In genomic region chr10:8851625-8852024, GRCm38 (mm10) we compare ENCODE assay signal across 16 mouse cellular contexts.
"Had no signal": no experiment of that assay in that cellular context is flagged by ENCODE, and none has a peak within 500 bp of the region (broad histone marks: within the 10 kb centered on the region; RNA-seq: fewer than 3 reads in every experiment).

No protein-coding gene starts in this region.

- H3K9ac ChIP-seq: liver, postnatal 0 days; midbrain, embryonic 13.5 days; midbrain, embryonic 15.5 days; neural tube, embryonic 12.5 days; stomach, embryonic 15.5 days had no signal

- ATAC-seq: liver, postnatal 0 days; midbrain, embryonic 13.5 days had no signal

- H3K9me3 ChIP-seq: midbrain, embryonic 13.5 days; midbrain, embryonic 15.5 days; neural tube, embryonic 12.5 days; stomach, embryonic 15.5 days had no signal

- DNase-seq: liver, postnatal 0 days; lung, adult 2 months; lung, postnatal 10 days; lung, postnatal 36 days; right cerebral cortex, postnatal 14 days; thymus, adult 2 months; thymus, postnatal 25 days; thymus, postnatal 4 days had no signal

- H3K27ac ChIP-seq: macrophage; midbrain, embryonic 13.5 days; midbrain, embryonic 15.5 days; neural tube, embryonic 12.5 days; stomach, embryonic 15.5 days; stomach, postnatal 0 days had no signal

- H3K27me3 ChIP-seq: midbrain, embryonic 13.5 days; midbrain, embryonic 15.5 days; neural tube, embryonic 12.5 days; stomach, embryonic 15.5 days had no signal

- H3K4me2 ChIP-seq: midbrain, embryonic 11.5 days; midbrain, embryonic 13.5 days; midbrain, embryonic 15.5 days; neural tube, embryonic 12.5 days; stomach, embryonic 15.5 days had no signal

- H3K4me1 ChIP-seq: megakaryocyte, embryonic 14.5 days; midbrain, embryonic 15.5 days; neural tube, embryonic 12.5 days; stomach, embryonic 15.5 days had no signal

- H3K4me3 ChIP-seq: megakaryocyte, embryonic 14.5 days; midbrain, embryonic 13.5 days; midbrain, embryonic 15.5 days; neural tube, embryonic 12.5 days; stomach, embryonic 15.5 days had no signal

- H3K36me3 ChIP-seq: midbrain, embryonic 13.5 days; midbrain, embryonic 15.5 days; stomach, embryonic 15.5 days had no signal
